Comparison of ENCODE assay signal across 8 mouse cellular contexts in the genomic region with DNA sequence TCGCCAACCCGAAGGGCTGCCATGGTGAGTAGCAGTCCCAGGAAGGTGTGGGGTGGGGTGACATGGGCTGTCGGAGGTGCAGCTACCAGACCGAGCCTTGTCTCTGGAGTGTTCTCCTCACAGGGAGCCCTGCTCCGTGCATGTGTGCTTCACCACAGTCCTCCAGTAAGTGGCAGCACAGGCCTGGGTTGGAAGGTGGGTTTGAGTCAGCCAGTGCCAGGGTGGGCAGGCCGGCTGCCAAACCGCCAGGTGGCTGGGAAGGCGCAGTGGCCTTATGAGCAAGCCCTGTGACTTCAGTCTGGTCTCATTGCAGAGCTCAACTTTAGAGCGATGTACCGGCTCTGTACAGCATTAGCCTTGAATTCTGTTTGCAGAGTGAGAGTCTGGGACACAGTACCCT. TPM values are rescaled to one million over a fixed set of nuclear protein-coding genes. Genes with fewer than 3 reads are reported as not detected.
DNase-seq lines count a peak whose midpoint lies in the region; ATAC-seq and TF ChIP-seq lines count a peak whose summit lies in the region.

No protein-coding gene starts in this region.

- no peak overlapping the region for H3K4me2 ChIP-seq in CH12.LX (ENCODE audit: insufficient read depth, low read depth, poor library complexity, severe bottlenecking)
- H3K4me2 ChIP-seq in lung, embryonic 14.5 days = no peak overlapping the region

- H3K9me3 ChIP-seq in CH12.LX (replicated peaks; ENCODE audit: low read length) = no peaks in the 10 kb centered on the region
- H3K9me3 ChIP-seq in lung, embryonic 14.5 days (ENCODE audit: low read depth, low read length) = no peaks in the 10 kb centered on the region

- peak in 1 of 2 experiments; percentile 69; a peak in 2 of 4 replicates for TF ChIP-seq CTCF in CH12.LX (conservative IDR thresholded peaks at IDR 0.05 in 1 of 2, IDR thresholded peaks at IDR 0.05 in 1 of 2; ENCODE audit: low read depth in 2 of 2, low read length in 2 of 2)
- peak; percentile 95 for TF ChIP-seq CTCF in layer of hippocampus, adult 2 months (conservative IDR thresholded peaks at IDR 0.05)
- peak; percentile 86 for TF ChIP-seq CTCF in lung, embryonic 14.5 days (IDR thresholded peaks at IDR 0.05; ENCODE audit: low read depth)
- TF ChIP-seq CTCF in thymus, adult 2 months (IDR thresholded peaks at IDR 0.05; ENCODE audit: borderline replicate concordance, control insufficient read depth, extremely low read depth, insufficient read depth, low read length, poor library complexity) = peak; percentile 99

- no peak for TF ChIP-seq POLR2A in CH12.LX (IDR thresholded peaks at IDR 0.05; ENCODE audit: low read depth, low read length)
- no peak for TF ChIP-seq POLR2A in thymus, adult 2 months (IDR thresholded peaks at IDR 0.05; ENCODE audit: control insufficient read depth, extremely low read depth, insufficient read depth, low read length, poor library complexity)

- H3K4me3 ChIP-seq in CH12.LX (replicated peaks in 1 of 3; ENCODE audit: low read depth in 2 of 3, low read length in 2 of 3, poor library complexity in 1 of 3) = no peak overlapping the region
- no peak overlapping the region for H3K4me3 ChIP-seq in layer of hippocampus, adult 2 months
- H3K4me3 ChIP-seq in lung, embryonic 14.5 days (ENCODE audit: low read depth, low read length) = no peak overlapping the region
- no peak overlapping the region for H3K4me3 ChIP-seq in thymus, adult 2 months (ENCODE audit: control insufficient read depth, insufficient read depth, low read length)

- H3K4me1 ChIP-seq in CH12.LX (ENCODE audit: control insufficient read depth in 1 of 2, insufficient read depth in 2 of 2) = no peaks in the 10 kb centered on the region
- no peaks in the 10 kb centered on the region for H3K4me1 ChIP-seq in lung, embryonic 14.5 days (ENCODE audit: insufficient read depth)
- H3K4me1 ChIP-seq in thymus, adult 2 months (replicated peaks; ENCODE audit: control insufficient read depth, insufficient read depth, low read length) = peaks cover 19% of the 10 kb centered on the region

- no peaks in the 10 kb centered on the region for H3K79me2 ChIP-seq in CH12.LX (replicated peaks; ENCODE audit: control insufficient read depth, extremely low read depth, insufficient read depth, poor library complexity, severe bottlenecking)

- H3K36me3 ChIP-seq in CH12.LX (replicated peaks in 1 of 2; ENCODE audit: control insufficient read depth in 1 of 2, insufficient read depth in 1 of 2, low read length in 1 of 2) = peaks cover 0 to 3% of the 10 kb centered on the region in 2 experiments
- H3K36me3 ChIP-seq in lung, embryonic 14.5 days (ENCODE audit: insufficient read depth) = no peaks in the 10 kb centered on the region
- no peaks in the 10 kb centered on the region for H3K36me3 ChIP-seq in thymus, adult 2 months (ENCODE audit: control insufficient read depth, insufficient read depth, low read length)

- peak; percentile 24 for DNase-seq in CH12.LX (ENCODE audit: extremely low read depth)
- DNase-seq in cerebellum, adult 18-20 months = peak; percentile 98 to 99
- peak; percentile 93 for DNase-seq in heart, postnatal 4 days
- peak; percentile 84 to 91 for DNase-seq in layer of hippocampus, adult 2 months (ENCODE audit: low spot score in 2 of 2)
- DNase-seq in lung, embryonic 14.5 days = peak; percentile 75
- peak; percentile 55 for DNase-seq in ovary, postnatal 14 days (ENCODE audit: low spot score)
- DNase-seq in thymus, adult 2 months = peak; percentile 93

- dilution Hi-C loops in CH12.LX (cut with MboI; ENCODE audit: extremely low pct_ligation_motif_present, extremely low pct_unique_long_range_greater_than_20kb, low sequenced_read_pairs) = no loop called here

- no peak for TF ChIP-seq EP300 in CH12.LX (IDR thresholded peaks at IDR 0.05; ENCODE audit: low read length)

- H3K9ac ChIP-seq in CH12.LX (ENCODE audit: insufficient read depth, low read depth) = no peak overlapping the region
- H3K9ac ChIP-seq in lung, embryonic 14.5 days = no peak overlapping the region

- H3K27ac ChIP-seq in CH12.LX (ENCODE audit: insufficient read depth, low read depth) = no peak overlapping the region
- peak overlapping the region; percentile 14; the same call in 1 of the 2 replicates for H3K27ac ChIP-seq in layer of hippocampus, adult 2 months
- H3K27ac ChIP-seq in lung, embryonic 14.5 days (ENCODE audit: low read depth) = no peak overlapping the region
- no peak overlapping the region for H3K27ac ChIP-seq in thymus, adult 2 months (ENCODE audit: control insufficient read depth, insufficient read depth, low read length)

- 35% methylated on average over 10 of the region's 10 CpGs for WGBS in lung, embryonic 14.5 days
- 17% methylated on average over 10 of the region's 10 CpGs for WGBS in thymus, adult 2 months

- in situ Hi-C loops in CH12.LX (cut with MboI; ENCODE audit: low pct_ligation_motif_present, low pct_unique_long_range_greater_than_20kb, low sequenced_read_pairs) = no loop called here

- H3K27me3 ChIP-seq in CH12.LX (replicated peaks) = no peaks in the 10 kb centered on the region
- no peaks in the 10 kb centered on the region for H3K27me3 ChIP-seq in lung, embryonic 14.5 days (ENCODE audit: insufficient read depth, low read length)
- no peaks in the 10 kb centered on the region for H3K27me3 ChIP-seq in thymus, adult 2 months (ENCODE audit: control insufficient read depth, insufficient read depth, low read length)

- peak; percentile 63 for ATAC-seq in frontal cortex, adult (ENCODE audit: low TSS enrichment)
- peak; percentile 73 for ATAC-seq in lung, embryonic 14.5 days (ENCODE audit: insufficient read depth)

- TF ChIP-seq RAD21 in CH12.LX (IDR thresholded peaks at IDR 0.05; ENCODE audit: low read depth, low read length) = peak; percentile 68

TF ChIP-seq in CH12.LX, 34 proteins besides CTCF, POLR2A, EP300 and RAD21:
- TF ChIP-seq SMC3 (IDR thresholded peaks at IDR 0.05; ENCODE audit: low read depth, low read length) (peak; percentile 41), JUN (IDR thresholded peaks at IDR 0.05; ENCODE audit: insufficient read depth, low read depth, low read length) (no peak)
TF ChIP-seq in CH12.LX: peak in this region for 1.

RNA-seq across cellular contexts. Expression of a gene that starts 39.9 kb away (rescaled TPM):
- total RNA-seq in CH12.LX (2012; rRNA removed) (not detected in 2 replicates), CH12.LX (2014; rRNA removed) (not detected in 2 replicates)
- polyA plus RNA-seq in CH12.LX (2012; ENCODE audit: insufficient read length, low read depth) = not detected in 2 replicates
- total RNA-seq in heart, postnatal 4 days (2021) = 1 to 10 TPM; 3.9 to 4.1 TPM
- total RNA-seq in layer of hippocampus, adult 2 months (2021) = 10 to 100 TPM; 23.6 to 24.4 TPM
- 28.4 and 31.8 TPM in 2 replicates for polyA plus RNA-seq in lung, embryonic 14.5 days (2014; fragmentation: Nextera tagmentation; extraction: Ambion mirVana)
- polyA plus RNA-seq in thymus, adult 2 months (2012; rRNA removed) = 2.9 and 3.4 TPM in 2 replicates

RNA-seq across cellular contexts. Expression of a gene that starts 57.2 kb away (rescaled TPM):
- total RNA-seq in CH12.LX (2012; rRNA removed) = not detected in 2 replicates
- total RNA-seq in CH12.LX (2014; rRNA removed) = not detected in 2 replicates
- polyA plus RNA-seq in CH12.LX (2012; ENCODE audit: insufficient read length, low read depth) = not detected in 2 replicates
- total RNA-seq in heart, postnatal 4 days (2021) = 10 to 100 TPM; 51.9 to 62.0 TPM
- 10 to 100 TPM in 1 of 2 experiments, 1 to 10 TPM in 1; 8.5 to 10.0 TPM for total RNA-seq in layer of hippocampus, adult 2 months (2021)
- polyA plus RNA-seq in lung, embryonic 14.5 days (2014; fragmentation: Nextera tagmentation; extraction: Ambion mirVana) = 49.0 and 67.3 TPM in 2 replicates
- polyA plus RNA-seq in thymus, adult 2 months (2012; rRNA removed) = 51.0 and 61.6 TPM in 2 replicates

Comparison
In these comparisons a context has a peak if more than half of its experiments do, and no peak if none do; other contexts are left out.
1. DNase-seq: peak in every context shown above with its lines; median percentile 98 in cerebellum, adult 18-20 months; 93 in heart, postnatal 4 days; 93 in thymus, adult 2 months; 88 in layer of hippocampus, adult 2 months; 75 in lung, embryonic 14.5 days; 55 in ovary, postnatal 14 days; 24 in CH12.LX.
2. RNA of a gene that starts 39.9 kb away (total RNA-seq): 23.6 to 24.4 TPM in layer of hippocampus, adult 2 months; 3.9 to 4.1 TPM in heart, postnatal 4 days and not detected in CH12.LX; every median in the first group is over 4 times any median in the second.
3. RNA of a gene that starts 57.2 kb away (total RNA-seq): 51.9 to 62.0 TPM in heart, postnatal 4 days and 8.5 to 10.0 TPM in layer of hippocampus, adult 2 months; not detected in CH12.LX; every median in the first group is over 4 times any median in the second.